In genomic region chr11:90978234-90978633, GRCm38 (mm10) we compare ENCODE assay signal across 21 mouse cellular contexts.
DNase-seq lines count a peak whose midpoint lies in the region; TF ChIP-seq lines count a peak whose summit lies in the region.
"Had no signal": no experiment of that assay in that cellular context is flagged by ENCODE, and none has a peak within 500 bp of the region (broad histone marks: within the 10 kb centered on the region; RNA-seq: fewer than 3 reads in every experiment).

No protein-coding gene starts in this region.

- H3K4me1 ChIP-seq in CH12.LX (ENCODE audit: control insufficient read depth in 1 of 2, insufficient read depth in 2 of 2) = no peaks in the 10 kb centered on the region
- H3K4me1 ChIP-seq in ES-E14 (ENCODE audit: control insufficient read depth in 2 of 2, insufficient read depth in 2 of 2, low read length in 2 of 2, poor library complexity in 1 of 2) = no peaks in the 10 kb centered on the region
- no peaks in the 10 kb centered on the region for H3K4me1 ChIP-seq in MEL (ENCODE audit: control insufficient read depth in 1 of 2, insufficient read depth in 2 of 2, low read length in 2 of 2)

- in situ Hi-C loops in CH12.LX (cut with MboI; ENCODE audit: low pct_ligation_motif_present, low pct_unique_long_range_greater_than_20kb, low sequenced_read_pairs) = no loop called here
- in situ Hi-C loops in ES-E14 (cut with MboI; ENCODE audit: low sequenced_read_pairs in 2 of 2, unreplicated experiment in 2 of 2) = no loop called here

- dilution Hi-C loops in CH12.LX (cut with MboI; ENCODE audit: extremely low pct_ligation_motif_present, extremely low pct_unique_long_range_greater_than_20kb, low sequenced_read_pairs) = no loop called here

- peaks cover 52% of the 10 kb centered on the region for H3K9me3 ChIP-seq in CH12.LX (replicated peaks; ENCODE audit: low read length)
- H3K9me3 ChIP-seq in ES-E14 (ENCODE audit: control insufficient read depth, insufficient read depth, low read depth, low read length) = no peaks in the 10 kb centered on the region
- no peaks in the 10 kb centered on the region for H3K9me3 ChIP-seq in MEL (replicated peaks; ENCODE audit: insufficient read depth, low read length)

- TF ChIP-seq CTCF in CH12.LX (conservative IDR thresholded peaks at IDR 0.05 in 1 of 2, IDR thresholded peaks at IDR 0.05 in 1 of 2; ENCODE audit: low read depth in 2 of 2, low read length in 2 of 2) = no peak
- no peak for TF ChIP-seq CTCF in MEL (IDR thresholded peaks at IDR 0.05 in 2 of 3, conservative IDR thresholded peaks at IDR 0.05 in 1 of 3; ENCODE audit: control insufficient read depth in 1 of 3, insufficient read depth in 1 of 3, low read depth in 2 of 3, low read length in 3 of 3, poor library complexity in 1 of 3, severe bottlenecking in 1 of 3)

- H3K79me2 ChIP-seq in CH12.LX (replicated peaks; ENCODE audit: control insufficient read depth, extremely low read depth, insufficient read depth, poor library complexity, severe bottlenecking) (no peaks in the 10 kb centered on the region), MEL (ENCODE audit: control insufficient read depth, insufficient read depth, low read length, poor library complexity) (no peaks in the 10 kb centered on the region)

- TF ChIP-seq POLR2A in CH12.LX (IDR thresholded peaks at IDR 0.05; ENCODE audit: low read depth, low read length) (no peak), MEL (IDR thresholded peaks at IDR 0.05; ENCODE audit: control insufficient read depth in 1 of 2, insufficient read depth in 1 of 2, low read depth in 1 of 2, low read length in 2 of 2, poor library complexity in 1 of 2) (no peak)

- H3K4me2 ChIP-seq in CH12.LX (ENCODE audit: insufficient read depth, low read depth, poor library complexity, severe bottlenecking) = no peak overlapping the region

- H3K4me3 ChIP-seq in CH12.LX (replicated peaks in 1 of 3; ENCODE audit: low read depth in 2 of 3, low read length in 2 of 3, poor library complexity in 1 of 3) = no peak overlapping the region
- H3K4me3 ChIP-seq in ES-E14 (ENCODE audit: insufficient read depth in 1 of 2, low read depth in 1 of 2, low read length in 2 of 2, poor library complexity in 1 of 2, severe bottlenecking in 1 of 2) = no peak overlapping the region
- H3K4me3 ChIP-seq in MEL (ENCODE audit: control insufficient read depth in 1 of 2, insufficient read depth in 1 of 2, low read depth in 2 of 2, low read length in 2 of 2) = no peak overlapping the region

- TF ChIP-seq RAD21 in CH12.LX (IDR thresholded peaks at IDR 0.05; ENCODE audit: low read depth, low read length) (no peak), MEL (IDR thresholded peaks at IDR 0.05; ENCODE audit: low read depth, low read length) (no peak)

- H3K27ac ChIP-seq in CH12.LX (ENCODE audit: insufficient read depth, low read depth) (no peak overlapping the region), ES-E14 (ENCODE audit: insufficient read depth, low read depth, low read length, poor library complexity, severe bottlenecking) (no peak overlapping the region), MEL (ENCODE audit: control insufficient read depth, low read depth, low read length) (no peak overlapping the region)

- no peak overlapping the region for H3K9ac ChIP-seq in CH12.LX (ENCODE audit: insufficient read depth, low read depth)
- no peak overlapping the region for H3K9ac ChIP-seq in ES-E14 (ENCODE audit: insufficient read depth, low read depth, low read length, poor library complexity, severe bottlenecking)
- no peak overlapping the region for H3K9ac ChIP-seq in MEL (ENCODE audit: control insufficient read depth, low read depth, low read length, poor library complexity, severe bottlenecking)

- no peaks in the 10 kb centered on the region for H3K27me3 ChIP-seq in CH12.LX (replicated peaks)
- no peaks in the 10 kb centered on the region for H3K27me3 ChIP-seq in MEL (ENCODE audit: control insufficient read depth in 1 of 2, insufficient read depth in 2 of 2, low read length in 2 of 2)
- H3K27me3 ChIP-seq: Patski had no signal

- no peak for TF ChIP-seq EP300 in CH12.LX (IDR thresholded peaks at IDR 0.05; ENCODE audit: low read length)
- no peak for TF ChIP-seq EP300 in MEL (IDR thresholded peaks at IDR 0.05; ENCODE audit: low read depth in 1 of 2, low read length in 2 of 2)

- no peaks in the 10 kb centered on the region for H3K36me3 ChIP-seq in CH12.LX (replicated peaks in 1 of 2; ENCODE audit: control insufficient read depth in 1 of 2, insufficient read depth in 1 of 2, low read length in 1 of 2)
- H3K36me3 ChIP-seq in ES-E14 (ENCODE audit: control insufficient read depth, insufficient read depth, low read length, poor library complexity, severe bottlenecking) = no peaks in the 10 kb centered on the region
- H3K36me3 ChIP-seq in MEL (ENCODE audit: control insufficient read depth in 1 of 2, insufficient read depth in 2 of 2, low read length in 2 of 2) = no peaks in the 10 kb centered on the region
- H3K36me3 ChIP-seq: G1E had no signal

- DNase-seq in CH12.LX (ENCODE audit: extremely low read depth) (no peak), ES-E14 (ENCODE audit: low read depth, low spot score) (no peak), MEL (ENCODE audit: low read depth, low spot score) (no peak)
- no peak for DNase-seq in embryo, embryonic 10.5 days (ENCODE audit: low spot score)
- no peak for DNase-seq in gastrocnemius, adult 8-10 months (ENCODE audit: low spot score in 2 of 2)
- DNase-seq in retina, embryonic 14.5 days (ENCODE audit: low spot score) = no peak
- DNase-seq: adrenal gland, adult 2 months; adrenal gland, adult 8-10 months; adrenal gland, postnatal 10 days; adrenal gland, postnatal 14 days; adrenal gland, postnatal 25 days; adrenal gland, postnatal 36 days; B cell, adult 2 months; cerebellum, adult 11 months; cerebellum, adult 11-12 months; cerebellum, adult 18-20 months; cerebellum, adult 2 months; cerebellum, adult 8-10 months; cerebellum, adult 9-10 months had no signal

TF ChIP-seq in CH12.LX, 34 proteins besides CTCF, POLR2A, EP300 and RAD21:
- no peak for TF ChIP-seq MYC (IDR thresholded peaks at IDR 0.05; ENCODE audit: low read depth, low read length)
- no peak for TF ChIP-seq ZC3H11A (IDR thresholded peaks at IDR 0.05; ENCODE audit: low read depth, low read length)
- no peak for TF ChIP-seq USF1 (IDR thresholded peaks at IDR 0.05; ENCODE audit: low read depth, low read length)
- no peak for TF ChIP-seq ELF1 (IDR thresholded peaks at IDR 0.05; ENCODE audit: low read depth, low read length)
- no peak for TF ChIP-seq ZNF384 (IDR thresholded peaks at IDR 0.05; ENCODE audit: low read depth, low read length)
- TF ChIP-seq MEF2A (IDR thresholded peaks at IDR 0.05; ENCODE audit: borderline replicate concordance, low read depth, low read length) = no peak
- TF ChIP-seq SMC3 (IDR thresholded peaks at IDR 0.05; ENCODE audit: low read depth, low read length) = no peak
- TF ChIP-seq MAFK (IDR thresholded peaks at IDR 0.05; ENCODE audit: insufficient replicate concordance, low read length) = peak; percentile 56; the same call in 1 of the 2 replicates

TF ChIP-seq in ES-E14, 5 proteins besides CTCF, POLR2A, EP300 and RAD21:
- TF ChIP-seq MAFK (IDR thresholded peaks at IDR 0.05; ENCODE audit: insufficient read depth, low read depth, low read length) (peak; percentile 66), ZC3H11A (IDR thresholded peaks at IDR 0.05; ENCODE audit: borderline replicate concordance, low read depth, low read length) (no peak)

TF ChIP-seq in MEL, 35 proteins besides CTCF, POLR2A, EP300 and RAD21:
- no peak for TF ChIP-seq TAL1 (IDR thresholded peaks at IDR 0.05; ENCODE audit: low read length)
- 0 out of 2 replicates have a peak, but pooled peaks have one; percentile 29 for TF ChIP-seq MAFK (IDR thresholded peaks at IDR 0.05; ENCODE audit: borderline replicate concordance, low read depth, low read length)

Comparison
In these comparisons a context has a peak if more than half of its experiments do, and no peak if none do; other contexts are left out.
1. Of the 35 proteins assayed by ChIP-seq in both MEL and CH12.LX: peak only in MEL: none; only in CH12.LX: none; in both: MAFK; in neither: 34.